Mouse (Mus musculus): ENCODE results near the gene Ptpa.

DNA sequence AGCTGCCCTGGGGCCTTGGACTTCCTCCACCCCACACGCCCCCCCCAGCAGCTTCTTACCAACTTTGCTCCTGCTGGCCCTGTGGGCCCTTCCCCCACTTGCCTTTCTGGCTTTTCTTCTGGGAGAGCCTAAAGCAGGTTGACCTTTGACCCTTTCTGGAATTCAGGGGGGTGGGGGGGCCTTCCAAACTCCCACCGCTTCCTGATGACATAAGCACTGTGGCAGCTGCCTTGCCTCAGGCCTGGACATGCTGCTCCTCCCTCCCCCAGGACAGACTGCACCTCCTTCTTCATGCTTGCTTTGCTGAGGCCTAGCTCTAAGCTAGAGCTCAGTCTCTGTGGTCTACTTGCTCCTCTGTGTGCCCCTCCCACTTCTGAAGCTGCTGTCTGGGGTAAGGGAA, 29.5 kb downstream of the Ptpa start:
- TF ChIP-seq CTCF (IDR thresholded peaks at IDR 0.05; ENCODE audit: borderline replicate concordance, extremely low read depth, insufficient read depth, insufficient read length): no peak
- TF ChIP-seq POLR2A (IDR thresholded peaks at IDR 0.05; ENCODE audit: borderline replicate concordance, extremely low read depth, insufficient read depth, insufficient read length, poor library complexity, severe bottlenecking): no peak
